Mouse (Mus musculus) G1E (cell line): Measurements from ENCODE around the gene Ercc6l2. TPM values are rescaled to one million over a fixed set of nuclear protein-coding genes. Genes with fewer than 3 reads are reported as not detected.

Experiments
- ATAC-seq: 2 replicates; pipeline ENCODE4 v1.8.0; 2016; ENCODE audit warnings: mild to moderate bottlenecking; ENCODE audit not compliant: insufficient number of reproducible peaks, poor library complexity, low FRiP score, severe bottlenecking; ENCODE audit errors: extremely low read depth
- DNase-seq: peaks from one replicate; pipeline ENCODE4 v3.0.0; 2012; ENCODE audit warnings: low spot score
- H3K27me3 ChIP-seq: 2 replicates; pipeline ENCODE4 v1.6.1; 2012; ENCODE audit warnings: mild to moderate bottlenecking, low read length, inconsistent platforms; ENCODE audit not compliant: insufficient read depth
- H3K36me3 ChIP-seq: replicated peaks from 2 replicates; pipeline ENCODE3; 2012; ENCODE audit warnings: mild to moderate bottlenecking, inconsistent platforms
- H3K4me1 ChIP-seq: 2 replicates; pipeline ENCODE4 v1.6.1; 2012; ENCODE audit warnings: low read depth, low read length, inconsistent platforms, mixed read lengths; ENCODE audit not compliant: insufficient read depth
- H3K4me3 ChIP-seq: 2 replicates; pipeline ENCODE4 v1.5.1; 2012; ENCODE audit warnings: low read depth, mild to moderate bottlenecking, inconsistent platforms, low read length, moderate library complexity, mixed read lengths
- H3K9me3 ChIP-seq: replicated peaks from 2 replicates; pipeline ENCODE4 v1.6.1; 2012; ENCODE audit warnings: inconsistent platforms
- CTCF ChIP-seq: IDR thresholded peaks from 2 replicates; pipeline ENCODE4 v1.5.1; 2012; ENCODE audit warnings: low read depth, low read length, inconsistent platforms, mixed read lengths
- GATA1 ChIP-seq: IDR thresholded peaks from 2 replicates; pipeline ENCODE4 v1.6.1; 2012; ENCODE audit warnings: borderline replicate concordance, low read length, inconsistent platforms, mixed read lengths
- GATA2 ChIP-seq: IDR thresholded peaks from 2 replicates; pipeline ENCODE4 v1.6.1; 2012; ENCODE audit warnings: low read depth, low read length, inconsistent platforms, borderline replicate concordance
- POLR2AphosphoS5 ChIP-seq: IDR thresholded peaks from 2 replicates; pipeline ENCODE4 v1.6.1; 2012; ENCODE audit warnings: low read depth, low read length, inconsistent platforms; ENCODE audit not compliant: insufficient replicate concordance
- TAL1 ChIP-seq: conservative IDR thresholded peaks from 2 replicates; pipeline ENCODE4 v1.6.1; 2012; ENCODE audit warnings: low read depth, low read length, inconsistent platforms, mixed read lengths
- polyA plus RNA-seq: library from polyadenylated mRNA; stranded (reverse); fragments of >175 nt; gene quantifications from 2 replicates; pipeline ENCODE4 v1.2.3, GENCODE M21; 2012
- total RNA-seq, 2 experiments: library from RNA; stranded (forward) in 1 of 2; stranded (reverse) in 1 of 2; fragments of 200-1000 nt in 1 of 2; fragments of >200 nt in 1 of 2; fragmentation: Nextera tagmentation in 1 of 2; gene quantifications; 2 replicates each; pipeline ENCODE4 v1.2.3; 2014 to 2017

Gene Ercc6l2
- total and polyA plus RNA-seq, 3 experiments, result 11.0 to 96.8 (median 31.9) TPM

GRCm38 (mm10) chr13:63901714-63902597 lies 86.9 kb downstream of the Ercc6l2 start:
- Histone ChIP-seq H3K9me3 (no peaks in the 10 kb centered on the region), H3K4me3 (no peak overlapping the region), H3K27me3 (no peaks in the 10 kb centered on the region), H3K36me3 (peaks cover 47% of the 10 kb centered on the region), H3K4me1 (peaks cover 16% of the 10 kb centered on the region)
- TF ChIP-seq GATA2, result no peak
- no peak for TF ChIP-seq POLR2AphosphoS5
- no peak for TF ChIP-seq TAL1
- no peak for TF ChIP-seq GATA1
- no peak for TF ChIP-seq CTCF
- ATAC-seq (no peak), DNase-seq (no peak)

GRCm38 (mm10) chr13:63906516-63906915 lies 91.5 kb downstream of the Ercc6l2 start:
- no peak overlapping the region for H3K4me3 ChIP-seq
- peaks cover 25% of the 10 kb centered on the region for H3K4me1 ChIP-seq
- H3K36me3 ChIP-seq, result peaks cover 21% of the 10 kb centered on the region
- H3K9me3 ChIP-seq, result no peaks in the 10 kb centered on the region
- ATAC-seq (no peak), DNase-seq (no peak)
- no peak for TF ChIP-seq TAL1
- TF ChIP-seq CTCF, result no peak
- no peak for TF ChIP-seq POLR2AphosphoS5
- no peak for TF ChIP-seq GATA2
- no peak for TF ChIP-seq GATA1
- no peaks in the 10 kb centered on the region for H3K27me3 ChIP-seq

DNA sequence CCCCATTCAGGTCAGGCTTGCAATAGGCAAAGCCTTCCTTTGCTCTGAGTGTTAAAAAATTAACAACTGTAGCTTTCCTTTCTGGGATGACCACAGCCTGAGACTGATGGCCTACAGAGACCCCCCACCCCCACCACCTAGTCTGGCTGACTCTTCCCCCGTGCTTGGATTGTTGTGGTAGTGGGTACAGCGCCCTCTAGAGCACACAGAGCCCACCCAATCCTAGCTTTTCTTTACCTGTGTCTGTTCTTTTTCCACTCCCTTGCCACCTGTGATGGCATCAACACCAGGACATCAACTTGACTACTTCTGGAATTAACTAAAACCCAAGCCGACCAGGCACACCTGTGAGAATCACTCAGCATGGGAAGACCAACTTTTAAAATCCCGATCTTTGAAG lies 92.4 kb downstream of the Ercc6l2 start:
- Histone ChIP-seq H3K36me3 (peaks cover 12% of the 10 kb centered on the region), H3K27me3 (no peaks in the 10 kb centered on the region), H3K4me3 (no peak overlapping the region), H3K4me1 (peaks cover 32% of the 10 kb centered on the region), H3K9me3 (no peaks in the 10 kb centered on the region)
- TF ChIP-seq CTCF (no peak), GATA1 (no peak), GATA2 (no peak), POLR2AphosphoS5 (no peak), TAL1 (no peak)
- ATAC-seq, result no peak
- DNase-seq, result no peak

DNA sequence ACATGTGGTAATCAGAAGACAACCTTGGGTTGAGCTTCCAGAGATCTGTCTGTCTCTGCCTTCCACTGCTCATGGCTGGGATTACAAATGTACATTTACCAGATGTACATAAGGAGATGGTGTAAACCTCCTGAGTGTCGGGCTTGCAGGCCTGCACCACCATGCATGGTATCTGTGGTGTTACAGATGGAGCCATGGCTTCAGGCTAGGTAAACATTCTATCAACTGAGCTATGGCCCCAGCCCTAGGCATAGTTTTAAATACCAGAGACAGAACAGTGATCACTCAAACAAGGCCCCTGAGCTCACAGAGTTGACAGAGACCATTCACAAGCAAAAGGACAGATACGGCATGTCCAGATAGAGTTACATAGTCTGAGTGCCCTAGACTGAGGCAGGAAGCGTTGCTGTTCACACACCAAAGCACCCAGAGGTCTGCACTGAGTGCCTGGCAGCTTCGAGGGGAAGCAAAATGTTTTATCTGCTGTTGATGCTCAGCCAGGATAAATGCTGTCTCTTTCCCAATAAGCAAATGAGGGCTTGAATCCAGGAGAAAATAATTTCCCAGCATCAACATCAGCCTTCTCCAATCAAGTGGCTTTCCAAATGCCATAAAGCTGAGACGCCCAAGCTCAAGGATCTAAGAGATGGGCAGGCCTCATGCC lies 95.2 kb downstream of the Ercc6l2 start:
- Histone ChIP-seq H3K9me3 (no peaks in the 10 kb centered on the region), H3K4me1 (peaks cover 36% of the 10 kb centered on the region), H3K4me3 (no peak overlapping the region), H3K27me3 (no peaks in the 10 kb centered on the region), H3K36me3 (peaks cover 8% of the 10 kb centered on the region)
- ATAC-seq, result no peak
- no peak for DNase-seq
- TF ChIP-seq CTCF, result no peak

DNA sequence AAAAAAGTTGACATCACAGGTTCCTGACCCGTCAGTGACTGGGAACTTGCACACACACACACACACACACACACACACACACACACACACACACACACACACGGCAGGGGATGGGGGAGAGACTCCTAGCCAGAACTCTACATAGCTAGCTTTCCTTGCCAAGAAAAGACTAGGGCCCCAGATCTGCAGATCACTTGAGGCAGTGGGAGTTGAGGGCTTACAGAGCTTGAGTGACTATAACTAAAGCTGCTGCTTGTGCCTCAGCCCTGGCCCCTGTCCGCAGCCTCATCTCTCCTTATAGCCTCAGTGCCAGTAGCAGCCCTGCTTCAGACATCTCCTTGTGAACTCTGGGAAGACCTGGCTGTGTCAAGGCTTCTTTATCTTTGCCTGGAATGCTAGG lies 96.6 kb downstream of the Ercc6l2 start:
- Histone ChIP-seq H3K9me3 (no peaks in the 10 kb centered on the region), H3K4me3 (no peak overlapping the region), H3K27me3 (no peaks in the 10 kb centered on the region), H3K36me3 (peaks cover 5% of the 10 kb centered on the region), H3K4me1 (peaks cover 42% of the 10 kb centered on the region)
- TF ChIP-seq TAL1, result no peak
- no peak for TF ChIP-seq GATA1
- no peak for TF ChIP-seq CTCF
- no peak for TF ChIP-seq GATA2
- no peak for TF ChIP-seq POLR2AphosphoS5
- ATAC-seq (no peak), DNase-seq (no peak)

- H3K36me3 ChIP-seq, result no peaks in the 10 kb centered on the region
- no peak overlapping the region for H3K4me3 ChIP-seq
- peaks cover 54% of the 10 kb centered on the region for H3K4me1 ChIP-seq
- TF ChIP-seq POLR2AphosphoS5 (no peak), CTCF (no peak), GATA2 (no peak), TAL1 (no peak), GATA1 (no peak)
- no peak for DNase-seq
- no peak for ATAC-seq
- no peaks in the 10 kb centered on the region for H3K9me3 ChIP-seq
- H3K27me3 ChIP-seq, result no peaks in the 10 kb centered on the region
Measured at GRCm38 (mm10) chr13:63913136-63913535, 98.1 kb downstream of the Ercc6l2 start.
